Mouse (Mus musculus) G1E (cell line): ENCODE data around the gene 4931409K22Rik.

ENCODE experiments used
- CTCF ChIP-seq: IDR thresholded peaks from 2 replicates; pipeline ENCODE4 v1.5.1; 2012; ENCODE audit warnings: low read depth, low read length, inconsistent platforms, mixed read lengths
- GATA1 ChIP-seq: IDR thresholded peaks from 2 replicates; pipeline ENCODE4 v1.6.1; 2012; ENCODE audit warnings: borderline replicate concordance, low read length, inconsistent platforms, mixed read lengths
- TAL1 ChIP-seq: conservative IDR thresholded peaks from 2 replicates; pipeline ENCODE4 v1.6.1; 2012; ENCODE audit warnings: low read depth, low read length, inconsistent platforms, mixed read lengths

- no peak for TF ChIP-seq CTCF
- no peak for TF ChIP-seq GATA1
- TF ChIP-seq TAL1, result no peak
Measured at GRCm38 (mm10) chr5:24599137-24599536, 42.5 kb upstream of the 4931409K22Rik start.
